Mouse (Mus musculus) midbrain, embryonic 13.5 days (tissue): ENCODE measurements at regions not wholly inside any gene's neighbourhood (a gene's known extent, or its start where the extent isn't known, plus 50 kb on each side); places are given as distances from the start of the nearest gene placed in this dataset.

Experiments used
- ATAC-seq: fragments of 200-750 bp; cut with Nextera tagmentation; 2 replicates; pipeline ENCODE4 v1.8.0; 2017; ENCODE audit warnings: mild to moderate bottlenecking, moderate TSS enrichment, moderate library complexity
- H3K27ac ChIP-seq: fragments of 300-500 bp; sonication (generic); 2 replicates; pipeline ENCODE4 v1.5.1; 2015; ENCODE audit warnings: inconsistent platforms, mild to moderate bottlenecking, moderate library complexity
- H3K27me3 ChIP-seq: fragments of 300-500 bp; sonication (generic); 2 replicates; pipeline ENCODE4 v1.6.1; 2015; ENCODE audit warnings: mild to moderate bottlenecking, inconsistent platforms
- H3K36me3 ChIP-seq: fragments of 300-500 bp; sonication (generic); 2 replicates; pipeline ENCODE4 v1.6.1; 2015; ENCODE audit warnings: mild to moderate bottlenecking, inconsistent platforms
- H3K4me1 ChIP-seq: fragments of 300-500 bp; sonication (generic); replicated peaks from 2 replicates; pipeline ENCODE4 v1.6.1; 2015; ENCODE audit warnings: inconsistent platforms
- H3K4me2 ChIP-seq: fragments of 300-500 bp; sonication (generic); replicated peaks from 2 replicates; pipeline ENCODE4 v1.6.1; 2015; ENCODE audit warnings: moderate library complexity, mild to moderate bottlenecking, inconsistent platforms
- H3K4me3 ChIP-seq: fragments of 300-500 bp; sonication (generic); replicated peaks from 2 replicates; pipeline ENCODE4 v1.5.1; 2015; ENCODE audit warnings: mild to moderate bottlenecking, inconsistent platforms
- H3K9ac ChIP-seq: fragments of 300-500 bp; sonication (generic); replicated peaks from 2 replicates; pipeline ENCODE4 v1.6.1; 2015; ENCODE audit warnings: mild to moderate bottlenecking, inconsistent platforms
- H3K9me3 ChIP-seq: fragments of 300-500 bp; sonication (generic); 2 replicates; pipeline ENCODE4 v1.6.1; 2016; ENCODE audit warnings: mild to moderate bottlenecking, inconsistent platforms
- WGBS: fragments of 180-500 bp; shearing (Covaris S2); methylation state at CpG from one replicate; pipeline ENCODE4 v1.1.7; 2015; 5-methylcytosine and 5-hydroxymethylcytosine counted together

DNA sequence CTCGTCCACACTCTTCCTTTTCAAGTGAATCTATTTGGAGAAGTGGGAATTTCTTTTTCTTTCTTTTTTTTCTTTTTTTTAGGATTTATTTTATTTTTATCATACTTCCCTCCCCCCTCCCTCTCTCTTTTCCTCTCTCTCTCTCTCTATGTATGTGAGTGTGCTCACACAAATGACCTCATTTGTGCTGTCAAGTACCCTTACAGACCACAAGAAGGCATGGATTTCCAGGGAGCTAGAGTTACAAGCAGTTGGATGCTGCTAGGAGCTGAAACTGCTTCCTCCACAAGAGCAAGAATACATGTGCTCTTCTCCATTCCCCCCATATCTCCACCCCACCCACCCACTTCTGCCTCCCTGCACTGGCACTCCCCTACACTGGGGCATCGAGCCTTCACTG lies 94.6 kb upstream of the Man2a1 start:
- WGBS, result 71% methylated on average over 2 of the region's 2 CpGs

DNA sequence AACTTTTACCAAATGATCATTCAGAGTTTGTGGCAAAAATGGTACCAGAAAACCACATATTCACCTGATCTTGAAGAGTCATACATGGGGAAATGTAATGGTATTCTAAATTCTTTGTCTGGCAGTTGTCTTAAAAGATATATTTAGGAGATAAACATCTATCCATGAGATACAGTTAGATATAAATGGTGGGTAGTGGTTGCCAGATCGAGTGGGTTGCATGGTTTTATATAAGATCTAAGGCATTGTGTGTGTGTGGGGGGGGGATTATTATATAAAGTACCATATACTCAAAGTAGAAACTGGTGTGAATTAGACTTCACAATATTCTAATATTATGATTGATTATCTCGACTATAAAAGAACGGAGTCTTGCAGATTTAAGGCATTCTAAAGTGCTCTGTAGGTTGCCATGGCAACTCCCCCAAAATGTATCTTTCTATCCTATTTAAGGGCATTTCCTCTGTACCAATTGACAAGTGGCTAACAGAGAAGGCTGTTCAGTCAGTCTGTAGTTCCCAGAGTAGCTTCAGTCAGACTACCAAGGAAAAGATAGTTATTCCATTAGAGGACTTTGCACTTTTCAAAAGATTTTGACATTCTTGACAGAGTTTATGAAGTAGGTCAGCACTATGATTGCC lies 89.3 kb upstream of the Man2a1 start:
- H3K4me1 ChIP-seq, result peaks cover 4% of the 10 kb centered on the region; the same call in 1 of the 2 replicates
- no peak overlapping the region for H3K4me2 ChIP-seq
- no peak overlapping the region for H3K4me3 ChIP-seq
- H3K9ac ChIP-seq, result no peak overlapping the region
- WGBS, result 82% methylated on average over 3 of the region's 3 CpGs
- no peaks in the 10 kb centered on the region for H3K27me3 ChIP-seq
- H3K36me3 ChIP-seq, result no peaks in the 10 kb centered on the region
- no peaks in the 10 kb centered on the region for H3K9me3 ChIP-seq
- H3K27ac ChIP-seq, result no peak overlapping the region
- no peak for ATAC-seq

More for the DNA sequence above, 94.6 kb upstream of the Man2a1 start:
- ATAC-seq, result 0 out of 2 replicates have a peak, but pooled peaks have one; percentile 27
- H3K36me3 ChIP-seq, result no peaks in the 10 kb centered on the region
- no peak overlapping the region for H3K4me3 ChIP-seq
- H3K9ac ChIP-seq, result no peak overlapping the region
- no peaks in the 10 kb centered on the region for H3K27me3 ChIP-seq
- H3K9me3 ChIP-seq, result no peaks in the 10 kb centered on the region
- H3K27ac ChIP-seq, result no peak overlapping the region
- H3K4me1 ChIP-seq, result no peaks in the 10 kb centered on the region
- no peak overlapping the region for H3K4me2 ChIP-seq

DNA sequence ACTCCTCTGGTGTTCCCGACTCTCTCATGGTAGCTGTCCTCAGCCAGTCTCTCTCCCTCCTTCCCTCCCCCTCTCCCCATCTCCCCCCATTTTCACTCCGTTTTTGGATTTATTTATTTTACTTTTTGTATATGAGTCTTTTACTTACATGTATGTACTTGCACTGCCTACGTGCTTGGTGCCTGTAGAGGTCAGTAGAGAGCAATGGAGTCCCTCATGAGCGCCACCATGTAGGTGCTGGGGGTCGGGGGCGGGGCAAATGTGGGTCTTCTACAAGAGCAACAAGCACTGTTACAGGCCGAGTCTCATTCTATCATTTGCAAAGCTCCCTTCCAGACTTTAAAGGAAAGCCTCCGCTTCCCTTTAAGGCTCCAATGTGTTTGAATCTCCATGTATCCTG lies 78.3 kb upstream of the Man2a1 start:
- Histone ChIP-seq H3K9ac (no peak overlapping the region), H3K27ac (no peak overlapping the region), H3K9me3 (no peaks in the 10 kb centered on the region), H3K27me3 (no peaks in the 10 kb centered on the region), H3K4me2 (no peak overlapping the region), H3K4me3 (no peak overlapping the region), H3K4me1 (no peaks in the 10 kb centered on the region), H3K36me3 (no peaks in the 10 kb centered on the region)
- 75% methylated on average over 8 of the region's 8 CpGs for WGBS
- no peak for ATAC-seq

DNA sequence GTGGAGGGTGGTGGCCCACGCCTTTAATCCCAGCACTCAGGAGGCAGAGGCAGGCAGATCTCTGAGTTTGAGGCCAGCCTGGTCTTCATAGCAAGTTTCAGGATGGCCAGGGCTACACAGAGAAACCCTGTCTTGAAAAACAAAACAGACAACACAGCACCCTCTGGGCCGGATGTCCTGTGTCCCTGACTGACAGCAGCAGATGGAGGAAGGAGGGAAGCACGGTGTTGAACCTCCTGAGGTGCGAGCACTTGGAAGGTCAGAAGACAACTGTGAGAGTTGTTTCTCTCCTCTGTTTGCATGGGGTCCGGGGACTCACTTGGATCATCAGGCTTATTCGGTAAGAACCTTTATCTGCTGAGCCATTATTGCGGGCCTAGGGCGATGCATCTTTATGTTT lies 76.6 kb upstream of the Man2a1 start:
- Histone ChIP-seq H3K4me2 (no peak overlapping the region), H3K27me3 (no peaks in the 10 kb centered on the region), H3K9me3 (no peaks in the 10 kb centered on the region), H3K36me3 (no peaks in the 10 kb centered on the region), H3K27ac (no peak overlapping the region), H3K4me1 (no peaks in the 10 kb centered on the region), H3K9ac (no peak overlapping the region), H3K4me3 (no peak overlapping the region)
- ATAC-seq, result no peak
- 91% methylated on average over 8 of the region's 8 CpGs for WGBS

DNA sequence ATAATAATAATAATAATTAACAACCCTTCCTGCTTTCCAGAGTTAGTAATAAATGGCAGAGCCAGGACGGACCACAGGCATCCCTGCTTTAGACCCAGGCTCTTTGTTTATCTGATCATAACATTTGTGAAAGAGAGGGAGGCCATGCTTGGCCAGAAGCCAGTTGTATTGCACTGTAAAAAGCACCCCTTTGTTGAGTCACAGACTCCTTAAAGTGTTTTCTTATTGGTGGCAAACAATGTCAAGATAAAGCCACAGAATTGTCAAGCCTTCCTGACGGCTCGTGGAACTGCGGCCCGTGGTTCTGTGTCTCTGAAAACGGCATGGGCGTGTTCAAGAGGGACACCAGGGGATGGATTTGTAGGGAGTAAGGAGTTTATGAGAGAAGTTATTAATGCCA lies 72.7 kb upstream of the Man2a1 start:
- 80% methylated on average over 7 of the region's 7 CpGs for WGBS
- Histone ChIP-seq H3K4me1 (no peaks in the 10 kb centered on the region), H3K27ac (no peak overlapping the region), H3K4me2 (no peak overlapping the region), H3K4me3 (no peak overlapping the region), H3K9me3 (no peaks in the 10 kb centered on the region), H3K27me3 (no peaks in the 10 kb centered on the region), H3K36me3 (no peaks in the 10 kb centered on the region), H3K9ac (no peak overlapping the region)
- no peak for ATAC-seq

DNA sequence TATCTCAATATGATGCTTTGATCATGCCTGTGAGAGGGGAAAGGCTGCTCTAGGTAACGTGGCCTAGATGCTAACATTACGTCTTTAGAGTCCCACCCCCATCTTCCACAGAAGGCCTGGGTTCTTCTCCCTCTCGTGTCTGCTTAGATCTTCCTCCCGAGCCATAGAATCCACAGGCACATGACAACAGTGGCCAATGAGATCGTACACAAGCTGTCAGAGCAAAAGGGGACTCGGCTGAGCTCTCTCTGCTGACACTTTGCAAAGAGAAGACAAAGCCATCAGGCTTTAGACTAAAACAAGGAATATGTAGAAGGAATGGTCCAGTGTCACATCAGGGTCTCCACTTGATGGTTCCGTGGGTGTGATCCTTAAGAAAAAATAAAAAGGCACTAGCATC lies 72.1 kb upstream of the Man2a1 start:
- H3K27ac ChIP-seq, result no peak overlapping the region
- 90% methylated on average over 7 of the region's 7 CpGs for WGBS
- no peak for ATAC-seq
- no peaks in the 10 kb centered on the region for H3K4me1 ChIP-seq
- H3K4me2 ChIP-seq, result no peak overlapping the region
- no peak overlapping the region for H3K9ac ChIP-seq
- H3K27me3 ChIP-seq, result no peaks in the 10 kb centered on the region
- H3K9me3 ChIP-seq, result no peaks in the 10 kb centered on the region
- H3K36me3 ChIP-seq, result no peaks in the 10 kb centered on the region
- no peak overlapping the region for H3K4me3 ChIP-seq

DNA sequence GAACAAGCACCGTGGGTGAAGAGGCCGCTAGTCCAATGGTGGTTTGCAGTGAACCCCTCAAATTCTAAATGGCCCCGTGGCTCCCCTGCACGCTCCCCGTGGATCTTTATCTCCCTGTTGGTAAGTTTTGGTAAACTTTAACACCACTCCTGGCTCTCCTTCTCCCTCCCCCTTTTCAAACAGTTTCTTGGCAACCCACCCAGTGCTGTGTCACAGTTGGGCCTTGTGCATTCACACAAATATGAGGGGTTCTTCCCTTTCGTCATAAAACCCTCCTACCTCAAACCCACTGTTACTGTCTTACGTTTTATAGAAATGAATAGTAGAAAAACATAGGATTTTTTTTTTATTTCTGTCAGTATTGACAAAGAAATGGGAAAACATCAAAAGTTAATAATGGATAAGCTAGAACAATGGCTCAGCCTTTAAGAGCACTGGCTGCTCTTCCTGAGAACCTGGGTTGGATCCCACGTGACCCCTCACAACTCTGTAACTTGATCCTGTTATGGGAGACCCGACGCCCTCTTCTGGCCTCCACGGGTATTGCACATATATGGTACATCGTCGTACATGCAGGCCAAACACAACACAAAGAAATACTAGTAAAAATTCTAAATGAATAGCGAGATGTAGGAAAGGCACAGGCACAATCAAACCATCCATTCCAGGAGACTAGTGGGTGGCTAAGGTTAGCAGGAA lies 71.1 kb upstream of the Man2a1 start:
- Histone ChIP-seq H3K9me3 (no peaks in the 10 kb centered on the region), H3K27me3 (no peaks in the 10 kb centered on the region), H3K36me3 (no peaks in the 10 kb centered on the region), H3K4me2 (no peak overlapping the region), H3K27ac (no peak overlapping the region), H3K4me3 (no peak overlapping the region), H3K9ac (no peak overlapping the region), H3K4me1 (no peaks in the 10 kb centered on the region)
- whole genome bisulfite sequencing, result 81% methylated on average over 14 of the region's 14 CpGs
- ATAC-seq, result no peak

DNA sequence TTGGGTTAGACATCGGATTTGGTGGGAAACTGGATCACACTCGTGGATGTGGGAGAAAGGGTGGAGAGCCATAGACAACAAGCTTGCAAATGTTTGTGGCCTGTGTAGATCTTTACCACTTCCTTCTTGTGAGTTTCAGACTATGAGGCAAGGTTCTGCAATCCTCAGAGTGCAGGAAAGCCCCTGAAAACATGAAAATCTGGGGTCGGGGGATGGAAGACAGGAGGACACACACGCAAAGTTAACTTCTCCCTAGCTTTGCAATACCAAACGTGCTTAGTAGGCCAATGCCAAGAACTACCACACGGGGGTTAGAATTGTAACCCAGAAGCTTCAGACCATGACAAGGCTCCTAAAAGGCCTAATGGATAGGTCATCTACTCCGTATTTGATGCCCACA lies 69.4 kb upstream of the Man2a1 start:
- H3K9ac ChIP-seq, result no peak overlapping the region
- ATAC-seq, result no peak
- WGBS, result 77% methylated on average over 7 of the region's 7 CpGs
- H3K4me3 ChIP-seq, result no peak overlapping the region
- no peaks in the 10 kb centered on the region for H3K36me3 ChIP-seq
- H3K4me1 ChIP-seq, result no peaks in the 10 kb centered on the region
- no peak overlapping the region for H3K4me2 ChIP-seq
- no peak overlapping the region for H3K27ac ChIP-seq
- H3K9me3 ChIP-seq, result no peaks in the 10 kb centered on the region
- no peaks in the 10 kb centered on the region for H3K27me3 ChIP-seq

DNA sequence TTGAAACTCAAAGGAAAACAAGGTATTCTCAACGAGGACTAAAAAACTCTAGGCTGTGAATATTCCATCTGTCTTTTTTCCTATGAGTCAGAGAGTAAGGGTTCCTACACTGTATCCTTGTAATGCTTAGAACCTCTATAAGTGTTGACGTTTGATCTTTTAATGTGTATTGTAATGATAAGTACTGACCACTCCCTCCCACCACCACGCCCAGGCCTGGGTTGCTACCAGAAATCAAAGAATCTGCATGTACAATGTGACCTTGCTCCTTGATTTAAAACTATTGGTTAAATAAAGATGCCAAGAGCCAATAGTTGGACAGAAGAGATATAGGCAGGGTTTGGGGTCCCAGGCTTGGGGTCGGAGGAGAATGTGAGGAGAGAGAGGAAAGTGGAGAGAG lies 66.2 kb upstream of the Man2a1 start:
- WGBS, result 86% methylated on average over 4 of the region's 4 CpGs
- Histone ChIP-seq H3K4me3 (no peak overlapping the region), H3K4me2 (no peak overlapping the region), H3K9ac (no peak overlapping the region), H3K9me3 (no peaks in the 10 kb centered on the region), H3K4me1 (peaks cover 15% of the 10 kb centered on the region), H3K27me3 (no peaks in the 10 kb centered on the region), H3K27ac (no peak overlapping the region), H3K36me3 (no peaks in the 10 kb centered on the region)
- no peak for ATAC-seq

DNA sequence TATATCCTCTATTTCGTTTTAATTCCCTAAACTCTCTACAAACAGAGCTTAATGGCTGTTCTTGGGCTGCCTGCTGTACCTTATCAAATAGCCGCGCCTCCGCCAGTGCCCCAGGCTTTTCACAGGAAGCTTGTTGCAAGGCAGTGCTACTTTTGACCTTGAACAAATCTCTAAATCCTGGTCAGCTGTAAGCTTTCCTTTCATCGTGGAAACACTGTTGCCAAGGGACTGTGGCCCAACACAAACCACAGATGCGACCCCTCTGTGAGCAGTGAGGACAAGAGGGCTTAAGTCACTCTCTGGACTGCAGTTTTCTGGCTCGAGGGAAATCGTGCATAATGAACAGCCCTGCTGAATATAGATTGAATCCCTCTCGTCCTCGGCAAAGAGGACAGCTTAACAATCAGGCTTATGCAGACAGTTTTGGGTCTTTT lies 62.0 kb upstream of the Man2a1 start:
- Histone ChIP-seq H3K9me3 (no peaks in the 10 kb centered on the region), H3K4me3 (peak overlapping the region; percentile 18; the same call in 1 of the 2 replicates), H3K27me3 (no peaks in the 10 kb centered on the region), H3K27ac (peak overlapping the region; percentile 57), H3K9ac (no peak overlapping the region), H3K4me2 (peak overlapping the region; percentile 44), H3K4me1 (peaks cover 24% of the 10 kb centered on the region), H3K36me3 (no peaks in the 10 kb centered on the region)
- WGBS, result 12% methylated on average over 10 of the region's 10 CpGs
- ATAC-seq, result peak; percentile 88

DNA sequence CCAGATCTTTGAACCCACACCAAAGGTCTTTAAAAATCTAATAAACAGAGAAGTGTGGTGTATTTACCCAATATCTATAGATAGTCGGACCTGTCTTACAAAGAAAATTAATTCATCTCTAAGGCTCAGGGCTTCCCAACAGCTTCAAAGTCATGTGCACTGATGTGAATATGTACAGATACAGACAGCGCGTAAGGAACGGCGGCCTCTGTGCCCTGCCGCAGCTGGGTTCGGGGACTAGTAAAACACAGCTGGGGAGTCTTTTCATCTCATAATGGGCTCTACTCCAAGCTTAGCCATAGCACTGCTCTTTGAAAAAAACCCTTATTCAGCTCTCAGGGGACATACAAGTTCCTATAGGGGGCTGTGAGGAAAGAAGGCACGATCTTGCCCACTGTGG lies 60.1 kb upstream of the Man2a1 start:
- no peak overlapping the region for H3K4me3 ChIP-seq
- no peak overlapping the region for H3K27ac ChIP-seq
- no peaks in the 10 kb centered on the region for H3K27me3 ChIP-seq
- no peaks in the 10 kb centered on the region for H3K36me3 ChIP-seq
- ATAC-seq, result peak; percentile 53; the same call in 1 of the 2 replicates
- 60% methylated on average over 8 of the region's 8 CpGs for WGBS
- peaks cover 24% of the 10 kb centered on the region for H3K4me1 ChIP-seq
- H3K9ac ChIP-seq, result no peak overlapping the region
- H3K9me3 ChIP-seq, result no peaks in the 10 kb centered on the region
- H3K4me2 ChIP-seq, result no peak overlapping the region

DNA sequence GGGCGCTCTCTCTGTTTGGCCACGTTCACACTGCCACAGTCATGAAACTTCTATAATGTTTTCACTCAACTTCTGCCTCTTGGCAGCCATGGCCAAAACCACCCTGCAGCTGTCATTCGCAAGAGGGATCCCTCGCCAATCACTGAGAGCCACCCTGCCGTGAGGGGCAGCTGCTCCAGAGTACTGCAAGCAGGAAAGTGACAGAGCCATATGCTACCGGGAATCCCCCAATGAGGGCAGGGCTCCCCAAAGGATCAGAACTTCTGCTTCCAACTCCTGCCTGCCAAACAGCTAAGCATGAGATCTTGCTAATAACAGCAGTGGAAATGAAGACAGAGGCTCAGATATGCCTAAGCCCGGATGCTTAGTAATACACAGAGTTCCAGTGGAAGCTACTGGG lies 52.0 kb upstream of the Man2a1 start:
- Histone ChIP-seq H3K9ac (no peak overlapping the region), H3K4me2 (no peak overlapping the region), H3K27ac (no peak overlapping the region), H3K9me3 (no peaks in the 10 kb centered on the region), H3K36me3 (no peaks in the 10 kb centered on the region), H3K4me3 (no peak overlapping the region), H3K4me1 (peaks cover 10% of the 10 kb centered on the region), H3K27me3 (no peaks in the 10 kb centered on the region)
- WGBS, result 52% methylated on average over 7 of the region's 7 CpGs
- peak; percentile 66 for ATAC-seq
